Mouse (Mus musculus) kidney, embryonic 15.5 days (tissue): Measurements from ENCODE around the gene Hnmt. TPM values are rescaled to one million over a fixed set of nuclear protein-coding genes. Genes with fewer than 3 reads are reported as not detected.
"Not testable (repeated sequence)": the region's sequence is repeated elsewhere in the genome, so short reads cannot be mapped to it uniquely, and the experiment has no call there.

Experiments used
- ATAC-seq: fragments of 200-750 bp; cut with Nextera tagmentation; replicated peaks from 2 replicates; pipeline ENCODE4 v1.8.0; 2017; ENCODE audit warnings: moderate TSS enrichment; ENCODE audit not compliant: low FRiP score
- H3K27ac ChIP-seq: fragments of 300-500 bp; sonication (generic); 2 replicates; pipeline ENCODE4 v1.5.1; 2015; ENCODE audit warnings: mild to moderate bottlenecking, inconsistent platforms
- H3K27me3 ChIP-seq: fragments of 300-500 bp; sonication (generic); 2 replicates; pipeline ENCODE4 v1.6.1; 2015; ENCODE audit warnings: inconsistent platforms
- H3K36me3 ChIP-seq: fragments of 300-500 bp; sonication (generic); 2 replicates; pipeline ENCODE4 v1.6.1; 2015; ENCODE audit warnings: inconsistent platforms
- H3K4me1 ChIP-seq: fragments of 300-500 bp; sonication (generic); 2 replicates; pipeline ENCODE4 v1.6.1; 2015; ENCODE audit warnings: inconsistent platforms
- H3K4me2 ChIP-seq: fragments of 300-500 bp; sonication (generic); 2 replicates; pipeline ENCODE4 v1.6.1; 2015; ENCODE audit warnings: moderate library complexity, mild to moderate bottlenecking, inconsistent platforms
- H3K4me3 ChIP-seq: fragments of 300-500 bp; sonication (generic); replicated peaks from 2 replicates; pipeline ENCODE4 v1.5.1; 2015; ENCODE audit warnings: mild to moderate bottlenecking, inconsistent platforms
- H3K9ac ChIP-seq: fragments of 300-500 bp; sonication (generic); 2 replicates; pipeline ENCODE4 v1.6.1; 2015; ENCODE audit warnings: mild to moderate bottlenecking, inconsistent platforms
- H3K9me3 ChIP-seq: fragments of 300-500 bp; sonication (generic); replicated peaks from 2 replicates; pipeline ENCODE4 v1.6.1; 2016; ENCODE audit warnings: inconsistent platforms
- whole genome bisulfite sequencing: fragments of 180-500 bp; shearing (Covaris S2); methylation state at CpG from one replicate; pipeline ENCODE4 v1.1.7; 2015; ENCODE audit warnings: mixed read lengths; 5-methylcytosine and 5-hydroxymethylcytosine counted together
- polyA plus RNA-seq: library from polyadenylated mRNA; unstranded; fragments of >200 nt; fragmentation: Nextera tagmentation; extraction: Ambion mirVana; gene quantifications from 2 replicates; pipeline ENCODE4 v1.2.1, GENCODE M21; 2015

Gene Hnmt
- 1.5 and 2.0 TPM in 2 replicates for polyA plus RNA-seq

- ATAC-seq = no peak
These were observed at the start of gene Hnmt for GRCm38 (mm10) chr2:24049344-24049990. Gene Hnmt (minus strand): TSS chr2:24049394.

GRCm38 (mm10) chr2:24096495-24096894 lies 47.3 kb upstream of the Hnmt start, which contains the start of gene Tbpl2:
Gene Tbpl2 (minus strand): TSS chr2:24096595.
- WGBS = 86% methylated on average over 4 of the region's 4 CpGs
- H3K27ac ChIP-seq = no peak within 1 kb of the TSS
- no peaks in the 10 kb centered on the region for H3K36me3 ChIP-seq
- ATAC-seq = no peak
- H3K4me1 ChIP-seq = no peaks in the 10 kb centered on the region
- no peak within 1 kb of the TSS for H3K4me3 ChIP-seq
- no peaks in the 10 kb centered on the region for H3K9me3 ChIP-seq
- no peak within 1 kb of the TSS for H3K9ac ChIP-seq
- H3K27me3 ChIP-seq = no peaks in the 10 kb centered on the region
- no peak within 1 kb of the TSS for H3K4me2 ChIP-seq

More at GRCm38 (mm10) chr2:24049344-24049990, at the start of gene Hnmt:
- 54% methylated on average over 7 of the region's 7 CpGs for WGBS
- no peaks in the 10 kb centered on the region for H3K27me3 ChIP-seq
- H3K9me3 ChIP-seq = no peaks in the 10 kb centered on the region
- H3K4me3 ChIP-seq = peak within 1 kb of the TSS; percentile 40
- 0 out of 2 replicates have a peak within 1 kb of the TSS, but pooled peaks have one; percentile 23 for H3K9ac ChIP-seq
- H3K27ac ChIP-seq = no peak within 1 kb of the TSS
- H3K4me1 ChIP-seq = 0 out of 2 replicates have a peak, but pooled peaks cover 3% of the 10 kb centered on the region
- H3K4me2 ChIP-seq = peak within 1 kb of the TSS; percentile 58
- no peaks in the 10 kb centered on the region for H3K36me3 ChIP-seq

GRCm38 (mm10) chr2:24090921-24091320 lies 41.7 kb upstream of the Hnmt start:
- Histone ChIP-seq H3K36me3 (no peaks in the 10 kb centered on the region), H3K9me3 (no peaks in the 10 kb centered on the region), H3K4me2 (no peak overlapping the region), H3K4me3 (no peak overlapping the region), H3K4me1 (no peaks in the 10 kb centered on the region), H3K27me3 (no peaks in the 10 kb centered on the region), H3K27ac (no peak overlapping the region), H3K9ac (no peak overlapping the region)
- ATAC-seq = no peak
- 78% methylated on average over 1 of the region's 1 CpGs for WGBS

GRCm38 (mm10) chr2:24050459-24050858 lies 1.3 kb upstream of the Hnmt start:
- no peaks in the 10 kb centered on the region for H3K9me3 ChIP-seq
- no peaks in the 10 kb centered on the region for H3K36me3 ChIP-seq
- H3K27ac ChIP-seq = no peak overlapping the region
- no peak overlapping the region for H3K4me2 ChIP-seq
- no peak overlapping the region for H3K4me3 ChIP-seq
- no peaks in the 10 kb centered on the region for H3K27me3 ChIP-seq
- ATAC-seq = no peak
- 97% methylated on average over 3 of the region's 3 CpGs for WGBS
- no peak overlapping the region for H3K9ac ChIP-seq
- H3K4me1 ChIP-seq = 0 out of 2 replicates have a peak, but pooled peaks cover 3% of the 10 kb centered on the region

- 14% methylated on average over 16 of the region's 16 CpGs for WGBS
- H3K4me1 ChIP-seq = 0 out of 2 replicates have a peak, but pooled peaks cover 3% of the 10 kb centered on the region
- H3K4me2 ChIP-seq = peak overlapping the region; percentile 58
- H3K36me3 ChIP-seq = no peaks in the 10 kb centered on the region
- H3K9me3 ChIP-seq = no peaks in the 10 kb centered on the region
- no peak overlapping the region for H3K27ac ChIP-seq
- 0 out of 2 replicates have a peak overlapping the region, but pooled peaks have one; percentile 23 for H3K9ac ChIP-seq
- H3K27me3 ChIP-seq = no peaks in the 10 kb centered on the region
- ATAC-seq = peak; percentile 40; the same call in 1 of the 2 replicates
- H3K4me3 ChIP-seq = peak overlapping the region; percentile 40
These were observed 605 bp downstream of the Hnmt start for GRCm38 (mm10) chr2:24048480-24049097.

- H3K9ac ChIP-seq = 0 out of 2 replicates have a peak overlapping the region, but pooled peaks have one; percentile 23
- ATAC-seq = no peak
- no peaks in the 10 kb centered on the region for H3K27me3 ChIP-seq
- WGBS = 64% methylated on average over 6 of the region's 6 CpGs
- no peak overlapping the region for H3K27ac ChIP-seq
- H3K4me2 ChIP-seq = peak overlapping the region; percentile 58
- peak overlapping the region; percentile 40 for H3K4me3 ChIP-seq
- no peaks in the 10 kb centered on the region for H3K36me3 ChIP-seq
- 0 out of 2 replicates have a peak, but pooled peaks cover 3% of the 10 kb centered on the region for H3K4me1 ChIP-seq
- H3K9me3 ChIP-seq = no peaks in the 10 kb centered on the region
These were observed 1.4 kb downstream of the Hnmt start for GRCm38 (mm10) chr2:24047551-24048479.

- no peak overlapping the region for H3K4me2 ChIP-seq
- H3K9me3 ChIP-seq = no peaks in the 10 kb centered on the region
- H3K4me3 ChIP-seq = no peak overlapping the region
- H3K9ac ChIP-seq = no peak overlapping the region
- WGBS = 85% methylated on average over 1 of the region's 1 CpGs
- H3K4me1 ChIP-seq = no peaks in the 10 kb centered on the region
- no peaks in the 10 kb centered on the region for H3K36me3 ChIP-seq
- ATAC-seq = no peak
- no peaks in the 10 kb centered on the region for H3K27me3 ChIP-seq
- H3K27ac ChIP-seq = no peak overlapping the region
These were observed 6.3 kb downstream of the Hnmt start for GRCm38 (mm10) chr2:24042901-24043300.

- no peaks in the 10 kb centered on the region for H3K9me3 ChIP-seq
- H3K4me2 ChIP-seq = no peak overlapping the region
- no peak overlapping the region for H3K4me3 ChIP-seq
- H3K27me3 ChIP-seq = no peaks in the 10 kb centered on the region
- H3K9ac ChIP-seq = no peak overlapping the region
- H3K36me3 ChIP-seq = no peaks in the 10 kb centered on the region
- 89% methylated on average over 1 of the region's 1 CpGs for WGBS
- H3K27ac ChIP-seq = no peak overlapping the region
- no peaks in the 10 kb centered on the region for H3K4me1 ChIP-seq
- ATAC-seq = no peak
These were observed 8.7 kb downstream of the Hnmt start for GRCm38 (mm10) chr2:24040531-24040930.

- not testable (repeated sequence) for H3K27me3 ChIP-seq, H3K36me3 ChIP-seq, H3K4me3 ChIP-seq, H3K9ac ChIP-seq, ATAC-seq, H3K9me3 ChIP-seq, H3K27ac ChIP-seq, H3K4me2 ChIP-seq, H3K4me1 ChIP-seq
These were observed 29.8 kb downstream of the Hnmt start for GRCm38 (mm10) chr2:24019386-24019785.

- H3K27ac ChIP-seq = no peak overlapping the region
- WGBS = 86% methylated on average over 1 of the region's 1 CpGs
These were observed 30.2 kb downstream of the Hnmt start for GRCm38 (mm10) chr2:24018966-24019365.

GRCm38 (mm10) chr2:24014957-24015356 lies 34.2 kb downstream of the Hnmt start:
- H3K27me3 ChIP-seq = no peaks in the 10 kb centered on the region
- no peak overlapping the region for H3K9ac ChIP-seq
- H3K36me3 ChIP-seq = no peaks in the 10 kb centered on the region
- H3K4me2 ChIP-seq = no peak overlapping the region
- H3K4me3 ChIP-seq = no peak overlapping the region
- no peak overlapping the region for H3K27ac ChIP-seq
- no peak for ATAC-seq
- 87% methylated on average over 5 of the region's 5 CpGs for WGBS
- H3K9me3 ChIP-seq = no peaks in the 10 kb centered on the region
- no peaks in the 10 kb centered on the region for H3K4me1 ChIP-seq

More at GRCm38 (mm10) chr2:24018966-24019365, 30.2 kb downstream of the Hnmt start:
- Histone ChIP-seq H3K4me2 (no peak overlapping the region), H3K4me3 (no peak overlapping the region), H3K4me1 (no peaks in the 10 kb centered on the region), H3K9ac (no peak overlapping the region), H3K9me3 (no peaks in the 10 kb centered on the region), H3K27me3 (no peaks in the 10 kb centered on the region), H3K36me3 (no peaks in the 10 kb centered on the region)
- ATAC-seq = no peak
